Mouse (Mus musculus) lung, postnatal 0 days (tissue): Measurements from ENCODE around the gene Gm20388. TPM values are rescaled to one million over a fixed set of nuclear protein-coding genes. Genes with fewer than 3 reads are reported as not detected.
"Not testable (repeated sequence)": the region's sequence is repeated elsewhere in the genome, so short reads cannot be mapped to it uniquely, and the experiment has no call there.

ENCODE experiments used
- ATAC-seq: fragments of 200-750 bp; cut with Nextera tagmentation; 2 replicates; pipeline ENCODE4 v1.8.0; 2017; ENCODE audit warnings: moderate library complexity
- DNase-seq: peaks from one replicate; pipeline ENCODE4 v3.0.0-alpha.2; 2016; ENCODE audit warnings: low spot score
- H3K27ac ChIP-seq: fragments of 300-500 bp; sonication (generic); 2 replicates; pipeline ENCODE4 v1.5.1; 2014; ENCODE audit warnings: antibody characterized with exemption, mild to moderate bottlenecking, low read length, mixed read lengths
- H3K27me3 ChIP-seq: fragments of 300-500 bp; sonication (generic); replicated peaks from 2 replicates; pipeline ENCODE4 v1.6.1; 2014; ENCODE audit warnings: low read length, mixed read lengths; ENCODE audit not compliant: insufficient read depth
- H3K36me3 ChIP-seq: fragments of 300-500 bp; sonication (generic); 2 replicates; pipeline ENCODE4 v1.6.1; 2014; ENCODE audit warnings: low read length, mixed read lengths; ENCODE audit not compliant: insufficient read depth
- H3K4me1 ChIP-seq: fragments of 300-500 bp; sonication (generic); 2 replicates; pipeline ENCODE4 v1.6.1; 2014; ENCODE audit warnings: antibody characterized with exemption, low read depth, low read length, mixed read lengths; ENCODE audit not compliant: insufficient read depth
- H3K4me2 ChIP-seq: fragments of 300-500 bp; sonication (generic); replicated peaks from 2 replicates; pipeline ENCODE4 v1.6.1; 2014; ENCODE audit warnings: low read depth, mild to moderate bottlenecking, low read length, moderate library complexity, mixed read lengths
- H3K4me3 ChIP-seq: fragments of 300-500 bp; sonication (generic); 2 replicates; pipeline ENCODE4 v1.5.1; 2014; ENCODE audit warnings: low read depth, low read length
- H3K9ac ChIP-seq: fragments of 300-500 bp; sonication (generic); replicated peaks from 2 replicates; pipeline ENCODE4 v1.6.1; 2014; ENCODE audit warnings: low read depth, mild to moderate bottlenecking
- H3K9me3 ChIP-seq: fragments of 300-500 bp; sonication (generic); 2 replicates; pipeline ENCODE4 v1.6.1; 2016; ENCODE audit warnings: low read length, mixed read lengths
- CTCF ChIP-seq: IDR thresholded peaks from 2 replicates; pipeline ENCODE4 v1.5.1; 2016; ENCODE audit warnings: antibody characterized with exemption, mild to moderate bottlenecking
- EP300 ChIP-seq: IDR thresholded peaks from 2 replicates; pipeline ENCODE4 v1.6.1; 2016; ENCODE audit warnings: antibody characterized with exemption, mild to moderate bottlenecking, control low read depth
- WGBS: fragments of 180-500 bp; shearing (Covaris S2); extraction: QIAGEN DNeasy Blood & Tissue Kit; methylation state at CpG from one replicate; pipeline ENCODE4 v1.1.7; 2014; 5-methylcytosine and 5-hydroxymethylcytosine counted together
- polyA plus RNA-seq: library from polyadenylated mRNA; unstranded; fragments of >200 nt; fragmentation: Nextera tagmentation; extraction: Ambion mirVana; gene quantifications from 2 replicates; pipeline ENCODE4 v1.2.1, GENCODE M21; 2015

The Gm20388 gene
- polyA plus RNA-seq, 1 experiment from 2014 or later = not detected

DNA sequence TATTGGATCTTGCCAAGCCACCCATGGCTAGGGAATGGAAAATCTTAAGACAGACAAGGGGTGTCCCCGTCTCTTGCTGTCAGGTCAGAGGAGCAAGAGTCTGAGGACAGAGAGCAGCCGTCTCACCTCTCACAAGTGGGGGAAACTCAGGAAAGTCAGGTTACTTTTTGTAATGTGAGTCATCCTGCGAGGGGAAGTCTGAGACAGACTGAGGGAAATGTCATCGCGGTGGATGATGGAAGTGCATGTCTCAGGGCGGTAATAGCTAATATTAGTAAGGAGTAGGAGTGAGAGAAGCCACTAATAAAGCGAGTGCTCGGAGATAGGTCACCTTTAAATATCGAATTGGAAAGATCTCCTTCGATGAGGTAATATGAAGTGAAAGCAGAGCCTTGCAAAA, 798.5 kb downstream of the Gm20388 start:
- no peaks in the 10 kb centered on the region for H3K9me3 ChIP-seq
- TF ChIP-seq CTCF = no peak
- no peak for TF ChIP-seq EP300
- H3K9ac ChIP-seq = no peak overlapping the region
- peaks cover 4% of the 10 kb centered on the region; the same call in 1 of the 2 replicates for H3K4me1 ChIP-seq
- no peaks in the 10 kb centered on the region for H3K27me3 ChIP-seq
- no peaks in the 10 kb centered on the region for H3K36me3 ChIP-seq
- DNase-seq (no peak), ATAC-seq (no peak)
- no peak overlapping the region for H3K4me3 ChIP-seq
- H3K27ac ChIP-seq = no peak overlapping the region
- no peak overlapping the region for H3K4me2 ChIP-seq
- WGBS = 48% methylated on average over 10 of the region's 10 CpGs

DNA sequence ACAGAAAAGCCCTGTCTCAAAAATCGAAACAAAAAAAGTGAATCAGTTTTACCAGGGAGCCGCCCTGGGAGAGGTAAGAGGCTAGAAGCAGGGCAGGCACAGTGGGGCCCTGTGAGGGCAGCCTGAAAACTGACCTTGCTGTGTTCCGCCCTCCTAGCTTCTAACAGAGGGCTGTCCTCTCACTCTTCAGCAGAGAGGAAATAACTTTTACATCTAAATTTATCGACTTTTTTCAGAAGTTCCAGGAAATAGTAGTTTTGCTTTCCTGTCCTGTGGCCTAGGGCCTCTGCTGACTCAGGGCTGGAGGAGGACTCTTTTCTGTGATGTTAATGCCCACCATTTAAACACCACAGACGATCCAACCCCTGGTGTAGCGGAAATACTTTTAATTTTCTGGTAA, 804.6 kb downstream of the Gm20388 start:
- Histone ChIP-seq H3K4me1 (no peaks in the 10 kb centered on the region), H3K9ac (no peak overlapping the region), H3K27ac (no peak overlapping the region), H3K4me2 (no peak overlapping the region), H3K27me3 (no peaks in the 10 kb centered on the region), H3K9me3 (no peaks in the 10 kb centered on the region), H3K36me3 (no peaks in the 10 kb centered on the region), H3K4me3 (no peak overlapping the region)
- DNase-seq = no peak
- TF ChIP-seq EP300 (no peak), CTCF (no peak)
- ATAC-seq = no peak
- 58% methylated on average over 6 of the region's 6 CpGs for WGBS

DNA sequence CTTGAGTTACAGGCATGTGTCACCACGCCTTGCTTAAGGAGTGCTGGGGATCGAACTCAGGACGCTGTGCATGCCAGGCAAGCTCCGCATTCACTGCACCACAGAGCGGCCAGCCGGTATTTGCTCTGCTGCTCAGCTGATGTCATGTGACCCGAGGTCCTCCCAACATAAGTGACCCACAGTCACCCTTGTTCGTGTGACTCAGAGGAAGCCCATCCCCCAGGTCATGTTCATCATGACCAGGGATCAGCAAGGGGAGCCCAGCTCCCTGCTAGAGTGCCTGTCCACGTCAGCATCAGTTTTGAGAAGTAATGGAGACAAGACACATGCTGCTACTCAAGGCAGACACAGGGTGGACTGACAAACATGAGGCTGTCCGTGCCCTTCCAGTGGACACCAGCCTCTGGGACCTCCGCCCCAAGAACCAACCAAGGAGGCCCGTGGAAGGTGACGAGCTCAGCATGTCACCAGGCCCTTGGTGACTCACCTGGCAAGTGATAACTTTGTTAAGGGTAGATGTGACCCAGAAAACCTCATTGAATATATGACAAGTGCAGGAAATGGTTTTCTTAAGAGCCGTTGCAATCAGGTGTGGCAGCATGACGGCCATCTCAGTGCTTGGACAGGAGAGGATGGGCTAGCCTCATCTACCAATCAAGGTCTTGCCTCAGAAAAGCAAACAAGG, 805.5 kb downstream of the Gm20388 start:
- Histone ChIP-seq H3K4me1 (no peaks in the 10 kb centered on the region), H3K4me2 (no peak overlapping the region), H3K27ac (no peak overlapping the region), H3K9me3 (no peaks in the 10 kb centered on the region), H3K9ac (no peak overlapping the region), H3K36me3 (no peaks in the 10 kb centered on the region), H3K4me3 (no peak overlapping the region), H3K27me3 (no peaks in the 10 kb centered on the region)
- WGBS = 67% methylated on average over 15 of the region's 15 CpGs
- DNase-seq (no peak), ATAC-seq (peak; percentile 21; the same call in 1 of the 2 replicates)
- no peak for TF ChIP-seq EP300
- TF ChIP-seq CTCF = no peak

DNA sequence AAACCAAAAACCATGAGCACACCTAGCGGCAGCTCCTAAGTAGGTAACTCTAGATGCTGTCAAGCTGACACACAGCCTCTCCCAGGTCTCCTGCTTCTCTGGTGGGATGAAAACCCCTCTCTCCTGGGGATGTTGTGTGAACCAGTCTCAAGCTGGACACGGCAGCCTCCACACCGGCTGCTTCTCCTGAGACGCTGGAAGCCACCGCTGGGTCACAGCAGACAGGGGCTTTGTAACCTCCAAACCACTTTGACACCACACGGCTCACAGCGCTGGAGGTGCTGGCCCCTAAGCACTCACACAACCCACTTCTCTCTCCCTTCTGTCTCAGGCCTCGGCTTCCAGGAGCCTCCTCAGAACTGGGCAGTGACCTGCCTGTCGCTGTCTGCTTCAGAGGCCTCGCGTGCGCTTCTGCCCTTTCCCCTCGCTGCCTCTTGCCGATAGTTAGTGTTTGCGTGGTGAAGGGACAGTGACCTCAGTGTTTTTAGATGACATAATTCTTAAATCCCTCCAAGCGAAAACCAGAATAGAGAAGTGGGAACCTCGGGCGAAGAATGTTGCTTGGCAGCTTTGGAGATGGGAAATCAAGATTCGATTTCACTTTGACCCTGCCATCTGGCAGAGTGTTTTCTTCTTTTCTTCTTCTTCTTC, 809.1 kb downstream of the Gm20388 start:
- DNase-seq = no peak
- WGBS = 51% methylated on average over 19 of the region's 19 CpGs
- TF ChIP-seq CTCF (no peak), EP300 (no peak)

DNA sequence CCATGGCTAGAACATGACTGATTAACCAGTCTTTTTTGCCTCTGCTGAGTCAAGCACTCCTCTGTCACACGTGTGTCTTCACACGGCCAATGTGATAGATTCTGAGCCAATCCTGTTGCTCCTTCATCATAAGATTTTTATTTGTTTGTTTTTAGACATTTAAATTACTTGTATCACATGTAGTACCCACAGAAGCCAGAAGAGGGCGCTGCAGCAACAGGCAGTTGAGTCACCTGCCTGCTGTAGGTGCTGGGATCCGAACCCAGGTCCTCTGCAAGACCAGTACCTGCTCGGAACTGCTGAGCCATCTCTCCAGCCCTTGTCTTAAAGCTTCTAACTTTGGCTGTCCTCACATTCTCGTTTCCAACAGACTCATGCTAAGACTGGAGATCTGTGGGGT, 812.4 kb downstream of the Gm20388 start:
- H3K4me1 ChIP-seq = no peaks in the 10 kb centered on the region
- H3K27me3 ChIP-seq = no peaks in the 10 kb centered on the region
- TF ChIP-seq CTCF (peak; percentile 39), EP300 (no peak)
- no peaks in the 10 kb centered on the region for H3K36me3 ChIP-seq
- no peak overlapping the region for H3K9ac ChIP-seq
- no peak overlapping the region for H3K4me3 ChIP-seq
- no peaks in the 10 kb centered on the region for H3K9me3 ChIP-seq
- DNase-seq = no peak
- ATAC-seq = no peak
- H3K4me2 ChIP-seq = no peak overlapping the region
- no peak overlapping the region for H3K27ac ChIP-seq
- 67% methylated on average over 6 of the region's 6 CpGs for WGBS

More for the DNA sequence above, 809.1 kb downstream of the Gm20388 start:
- Histone ChIP-seq H3K9ac (no peak overlapping the region), H3K36me3 (no peaks in the 10 kb centered on the region), H3K4me1 (no peaks in the 10 kb centered on the region), H3K4me2 (no peak overlapping the region), H3K27ac (no peak overlapping the region), H3K27me3 (no peaks in the 10 kb centered on the region), H3K9me3 (no peaks in the 10 kb centered on the region), H3K4me3 (no peak overlapping the region)
- ATAC-seq = no peak

DNA sequence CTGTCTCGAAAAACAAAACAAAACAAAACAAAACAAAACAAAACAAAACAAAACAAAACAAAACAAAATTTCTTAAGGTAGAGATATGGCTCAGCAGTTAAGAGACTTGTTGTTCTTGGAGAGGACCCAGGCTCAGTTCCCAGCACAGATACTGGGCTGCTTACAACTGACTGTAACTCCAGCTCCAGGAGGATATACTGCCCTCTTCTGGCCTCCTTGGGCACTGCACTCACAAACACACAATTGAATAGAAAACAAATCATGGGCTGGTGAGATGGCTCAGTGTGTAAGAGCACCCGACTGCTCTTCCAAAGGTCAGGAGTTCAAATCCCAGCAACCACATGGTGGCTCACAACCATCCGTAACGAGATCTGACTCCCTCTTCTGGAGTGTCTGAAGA, 813.5 kb downstream of the Gm20388 start:
- WGBS = 88% methylated on average over 2 of the region's 4 CpGs
- not testable (repeated sequence) for ATAC-seq, DNase-seq

More for the DNA sequence above, 813.5 kb downstream of the Gm20388 start:
- not testable (repeated sequence) for H3K9me3 ChIP-seq, H3K27ac ChIP-seq, H3K4me3 ChIP-seq, H3K27me3 ChIP-seq, H3K9ac ChIP-seq, H3K4me1 ChIP-seq, H3K4me2 ChIP-seq, H3K36me3 ChIP-seq
- TF ChIP-seq CTCF = peak; percentile 39
